Mouse (Mus musculus): ENCODE data around the gene Rfx4.

Gene Rfx4

DNA sequence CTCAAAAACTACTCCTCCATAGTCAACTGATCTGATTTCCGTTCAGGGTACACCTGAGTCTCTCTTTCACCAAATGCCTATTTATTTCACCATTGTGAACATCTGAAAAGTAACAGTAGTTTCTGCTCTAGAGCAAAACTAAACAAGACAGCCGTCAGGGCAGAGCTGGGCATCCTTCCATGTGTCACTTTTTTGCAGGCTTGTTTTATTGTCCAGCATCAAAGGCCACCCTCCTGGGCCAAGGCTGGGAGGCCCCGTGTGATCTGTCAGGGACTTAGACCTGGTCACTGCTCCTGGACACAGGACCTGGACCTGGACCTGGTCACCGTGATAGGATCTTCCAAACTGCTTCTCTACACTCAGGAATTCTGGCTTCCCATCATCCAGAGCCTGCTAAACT lies 116.1 kb downstream of the Rfx4 start:
- no peak for DNase-seq

DNA sequence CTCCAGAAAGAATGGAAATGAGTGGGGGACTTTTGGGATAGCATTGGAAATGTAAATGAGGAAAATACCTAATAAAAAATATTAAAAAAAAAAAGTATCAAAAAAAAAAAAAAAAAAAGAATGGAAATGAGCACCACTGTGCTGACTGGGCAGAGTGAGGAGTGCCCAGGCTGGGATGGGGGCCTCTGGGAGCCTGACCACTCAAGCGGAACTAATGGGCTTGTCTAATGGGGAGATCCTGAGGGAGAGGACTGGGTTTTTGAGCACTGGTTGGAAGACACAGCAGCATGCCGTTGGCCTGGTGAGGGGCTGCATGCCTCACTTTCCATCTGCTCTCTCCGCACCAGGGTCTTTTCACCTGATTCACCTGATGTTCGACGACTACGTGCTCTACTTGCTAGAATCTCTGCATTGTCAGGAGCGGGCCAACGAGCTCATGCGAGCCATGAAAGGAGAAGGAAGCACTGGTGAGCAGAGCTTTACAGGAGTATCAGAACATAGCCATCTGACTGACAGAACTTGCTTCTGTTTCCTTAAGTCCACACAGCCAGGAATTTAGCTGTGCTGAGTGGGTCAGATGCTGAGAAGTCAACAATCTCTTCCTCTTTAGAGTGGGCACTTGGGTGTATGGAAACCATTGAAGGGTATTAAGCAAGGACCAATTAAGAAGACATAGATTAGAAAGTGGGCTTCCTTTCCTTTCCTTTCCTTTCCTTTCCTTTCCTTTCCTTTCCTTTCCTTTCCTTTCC lies 124.1 kb downstream of the Rfx4 start:
- no peak for DNase-seq

DNA sequence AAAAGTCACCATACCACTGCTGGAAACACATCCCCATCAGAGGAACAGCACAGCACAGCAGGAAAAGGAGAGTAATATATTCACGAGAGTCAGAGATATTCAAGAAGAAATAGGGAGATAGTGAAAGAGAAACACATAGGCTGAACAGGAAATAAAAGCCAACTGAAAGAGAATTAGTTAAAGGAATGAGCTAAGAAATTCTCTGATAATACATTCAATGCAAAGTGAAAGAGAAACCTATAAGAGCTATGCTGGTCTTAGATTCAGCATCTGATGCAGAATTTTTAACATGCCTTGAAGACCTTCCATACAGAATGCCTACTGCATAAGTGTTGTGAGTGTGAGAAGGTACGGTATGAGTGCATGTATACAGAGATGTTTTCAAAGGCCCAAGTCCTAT lies 126.7 kb downstream of the Rfx4 start:
- DNase-seq, result no peak

DNA sequence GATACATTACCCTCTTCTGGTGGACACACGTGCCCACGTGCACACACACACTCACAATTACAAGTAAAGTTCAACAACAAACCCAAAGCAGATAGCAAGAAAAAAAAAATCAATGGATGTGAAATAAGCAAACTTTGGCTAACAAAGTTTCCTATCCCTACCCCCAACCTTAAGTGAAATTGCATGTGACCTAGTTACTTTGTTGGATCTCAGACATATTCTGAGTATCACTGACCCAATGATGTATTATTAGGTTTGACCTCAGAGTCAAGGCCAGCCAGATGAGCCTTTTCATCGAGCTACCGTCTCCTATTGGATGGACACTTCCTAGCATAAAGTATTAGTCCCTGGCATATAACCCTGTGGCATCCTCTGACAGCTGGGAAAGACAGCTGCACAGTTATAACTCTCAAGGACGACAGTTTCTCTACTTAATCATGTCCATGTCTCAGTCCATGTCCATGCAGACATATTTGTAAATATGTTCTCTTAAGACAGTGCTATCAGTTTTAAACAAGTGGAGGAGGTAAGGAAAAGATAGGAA lies 129.6 kb downstream of the Rfx4 start:
- DNase-seq, result no peak

DNA sequence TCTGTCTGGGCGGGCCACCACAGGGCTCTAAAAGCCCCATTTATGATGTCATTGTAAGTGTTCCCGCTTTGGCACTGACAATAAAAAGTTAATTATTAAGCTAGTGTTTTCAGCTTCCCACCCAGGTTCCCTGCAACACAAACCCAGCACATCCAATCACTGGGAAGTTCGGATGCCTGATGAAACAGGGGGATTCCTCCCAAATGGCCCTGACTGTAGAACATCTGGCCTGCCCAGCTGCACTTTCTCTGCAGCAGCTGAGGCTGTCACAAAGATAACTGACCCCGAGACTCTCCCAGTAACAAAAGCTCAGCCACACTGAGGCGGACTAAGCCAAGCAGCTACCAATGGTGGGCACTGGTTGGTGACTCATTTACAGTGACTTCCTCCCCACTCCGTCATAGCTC lies 130.4 kb downstream of the Rfx4 start:
- peak; percentile 64 for DNase-seq

DNA sequence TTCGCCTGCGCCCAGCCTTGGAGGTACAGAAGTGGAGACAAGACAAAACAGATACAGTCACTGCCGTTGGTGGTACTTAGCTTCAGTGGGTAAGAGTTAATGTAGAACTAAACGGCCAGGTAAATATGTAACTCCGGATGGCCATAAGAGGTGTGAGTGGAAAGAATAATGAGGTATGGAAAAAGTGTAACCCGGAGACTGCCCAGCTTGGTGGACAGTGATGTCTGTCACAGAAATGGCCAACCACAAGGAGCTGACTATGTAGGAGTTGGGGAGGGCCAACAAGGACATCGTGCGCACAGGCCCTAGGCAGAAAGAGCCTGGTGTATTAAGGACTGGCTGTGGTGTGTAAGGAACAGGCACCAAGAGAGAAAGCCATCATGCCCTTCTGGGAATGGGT lies 130.9 kb downstream of the Rfx4 start:
- DNase-seq, result peak; percentile 63

DNA sequence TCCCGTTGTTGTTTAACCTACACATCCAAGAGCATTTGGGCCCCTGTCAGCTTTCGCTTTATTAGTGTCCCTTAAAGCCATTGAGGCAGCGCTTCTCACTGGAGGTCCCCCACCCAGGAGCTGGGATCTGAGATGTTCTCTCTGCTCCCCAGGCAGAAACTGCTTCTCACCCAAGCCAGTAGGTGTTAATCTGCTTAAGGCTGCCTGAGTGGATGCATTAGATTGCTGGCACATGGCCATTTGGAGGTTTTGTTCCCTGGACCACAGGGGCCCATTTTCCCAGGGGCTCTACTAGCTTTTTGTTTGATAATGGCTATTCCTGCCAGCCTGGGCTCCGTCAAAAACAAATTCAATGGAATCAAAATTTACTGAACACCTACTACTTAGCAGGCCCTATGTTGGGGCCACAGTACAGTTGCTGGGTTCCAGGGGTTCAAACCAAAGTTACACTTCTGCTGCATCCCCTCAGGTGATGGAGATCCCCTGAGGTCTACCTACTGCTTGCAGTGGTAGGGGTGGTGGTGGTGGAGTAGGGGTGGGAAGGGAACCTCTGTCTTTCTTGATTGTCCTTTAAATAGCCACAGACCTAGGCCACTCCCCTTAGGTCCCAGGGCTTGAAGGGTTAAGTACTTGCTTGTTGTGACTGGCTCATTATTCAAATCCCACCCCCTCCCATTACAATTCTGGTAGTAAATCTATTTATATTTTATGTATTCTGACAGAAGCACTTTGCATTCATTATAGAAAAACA lies 133.4 kb downstream of the Rfx4 start:
- no peak for DNase-seq

DNA sequence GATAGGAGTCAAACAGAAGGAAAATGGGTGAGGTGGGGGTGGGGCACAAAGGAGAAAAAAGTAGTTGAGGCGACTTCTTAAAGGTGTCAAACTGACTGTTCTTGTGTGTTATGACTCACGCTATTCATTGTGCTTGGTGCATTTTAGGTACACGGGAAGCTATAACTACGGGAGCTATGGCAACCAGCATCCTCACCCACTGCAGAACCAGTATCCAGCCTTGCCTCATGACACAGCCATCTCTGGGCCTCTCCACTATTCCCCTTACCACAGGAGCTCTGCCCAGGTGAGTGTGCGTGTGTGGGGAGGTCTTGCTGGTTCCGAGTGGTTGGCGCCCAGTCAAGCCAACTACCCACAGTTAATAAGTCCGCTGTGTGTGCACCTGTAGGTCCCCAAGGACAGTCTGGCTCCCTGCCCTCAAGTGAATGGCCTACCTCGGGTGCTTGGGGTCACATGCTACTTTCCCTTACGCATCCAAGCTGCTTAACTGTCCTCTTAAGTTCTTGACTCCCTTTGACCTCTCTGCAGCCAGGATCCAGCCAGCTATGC lies 140.0 kb downstream of the Rfx4 start:
- no peak for DNase-seq

DNA sequence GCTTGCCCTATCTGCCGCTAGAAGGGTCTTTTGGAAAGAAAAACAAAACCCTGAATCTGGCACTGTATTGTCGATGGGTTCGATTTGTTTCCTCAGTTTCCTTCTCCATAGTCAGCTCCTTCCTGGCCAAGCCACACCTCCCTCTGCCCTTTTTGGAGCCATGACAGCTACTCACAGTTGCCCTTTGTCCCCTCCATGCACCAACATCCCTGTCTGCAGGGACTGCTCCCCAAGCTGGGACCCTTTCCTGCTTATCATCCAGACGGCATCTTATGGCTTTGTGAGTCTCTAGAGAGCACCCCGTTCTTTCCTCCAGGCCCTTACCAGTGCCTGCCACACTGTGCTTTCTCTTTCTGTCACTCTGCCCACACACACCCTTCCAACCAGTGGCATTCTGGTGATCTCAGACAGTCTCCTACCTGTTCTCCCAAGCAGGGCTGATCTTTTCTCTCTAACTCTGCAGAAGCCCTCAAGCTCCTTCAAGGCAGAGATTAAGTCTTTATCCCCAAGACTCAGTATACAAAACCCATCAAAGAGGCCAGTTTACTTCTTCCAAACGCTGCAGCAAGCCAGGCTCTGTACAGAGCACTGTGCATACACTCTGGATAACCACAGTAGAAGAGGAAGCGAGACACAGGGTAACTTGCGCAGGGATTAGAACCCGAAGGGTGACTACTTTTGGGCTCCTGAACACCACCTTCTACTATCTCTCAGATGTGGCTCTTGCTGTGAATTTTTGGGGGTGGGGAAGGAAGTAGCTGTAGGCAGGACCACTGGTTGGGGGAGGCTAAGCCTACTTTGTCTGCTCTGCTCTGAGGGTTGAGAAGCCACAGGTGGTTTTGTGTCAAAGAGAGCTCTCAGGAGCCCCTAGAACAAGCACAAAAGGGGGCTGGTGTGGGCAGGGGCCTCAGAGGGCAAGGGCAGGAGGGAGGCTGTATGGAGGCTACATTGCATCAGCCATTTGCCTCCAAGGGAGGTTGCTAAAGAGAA lies 141.4 kb downstream of the Rfx4 start:
- no peak for DNase-seq

DNA sequence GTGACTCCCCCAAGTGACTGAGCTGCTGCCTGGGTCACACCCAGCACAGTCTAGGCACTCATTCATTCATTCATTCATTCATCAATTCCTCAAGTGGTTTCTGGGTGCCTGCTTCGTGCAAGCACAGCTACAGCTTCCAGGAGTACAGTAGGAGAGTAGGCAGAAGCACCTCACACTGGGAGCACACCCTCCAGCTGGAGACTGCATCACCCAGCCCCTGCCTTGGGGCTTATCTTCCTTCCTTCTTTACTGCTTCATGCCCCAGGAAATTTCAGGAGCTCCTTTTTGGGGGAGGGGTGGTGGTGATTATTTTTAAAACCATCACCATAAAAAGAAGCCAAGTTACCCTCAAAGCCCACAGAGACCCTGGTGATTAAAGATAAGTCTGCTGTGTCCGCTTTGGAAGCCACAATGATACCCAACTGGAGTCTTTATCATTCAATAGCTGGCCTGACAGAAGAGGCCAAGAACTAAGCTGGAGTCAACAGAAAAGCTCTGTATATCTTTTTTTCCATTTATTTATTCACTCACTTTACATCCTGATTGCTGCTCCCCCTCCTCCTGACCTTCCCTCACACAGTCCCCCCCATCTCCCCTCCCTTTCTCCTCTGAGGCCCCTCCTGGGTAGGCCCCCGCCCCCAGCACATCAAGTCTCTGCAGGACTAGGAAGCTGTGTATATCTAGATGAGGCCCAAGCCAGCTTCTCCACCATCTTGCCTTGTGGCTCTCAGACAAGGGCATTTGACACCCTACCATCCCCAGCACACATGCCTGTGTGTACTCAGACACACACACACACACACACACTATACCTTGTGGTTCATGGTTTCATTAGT lies 142.5 kb downstream of the Rfx4 start:
- DNase-seq, result no peak

DNA sequence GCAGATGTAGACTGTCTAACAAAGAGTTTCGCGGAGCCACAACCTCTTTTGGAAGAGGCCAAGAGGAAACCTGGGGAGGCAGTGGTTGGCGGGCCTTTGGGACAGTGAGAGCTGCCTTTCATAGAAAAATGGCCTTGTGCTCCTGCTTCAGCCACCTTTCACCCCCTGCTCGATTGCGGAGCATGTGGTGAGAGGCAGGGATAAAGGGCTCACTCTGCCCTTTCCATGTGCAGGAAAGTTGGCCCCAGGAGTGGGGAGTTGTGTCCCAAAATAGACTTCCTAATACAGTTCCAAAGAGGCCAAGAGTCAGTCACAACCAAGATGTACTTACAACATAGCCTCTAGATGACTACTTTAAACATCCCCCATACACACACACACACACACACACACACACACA lies 145.8 kb downstream of the Rfx4 start:
- no peak for DNase-seq

DNA sequence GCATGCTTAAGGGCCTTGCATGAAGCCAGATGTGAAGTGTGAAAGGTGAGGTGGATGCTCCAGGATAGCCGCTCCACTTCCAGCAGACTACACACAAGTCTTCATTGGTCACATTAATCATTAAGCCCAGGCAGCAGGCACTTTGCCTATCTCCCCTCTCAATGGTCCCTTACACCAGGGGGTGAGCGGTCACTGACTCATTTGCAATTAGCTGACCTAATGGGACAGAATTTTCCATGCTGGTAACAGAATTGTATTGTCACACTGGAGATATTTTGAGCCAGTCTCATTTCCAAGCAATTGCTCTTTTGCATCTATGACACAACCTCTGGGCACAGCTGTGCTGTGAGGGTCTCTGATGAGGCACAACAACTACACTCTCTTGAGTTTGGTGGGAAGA lies 146.4 kb downstream of the Rfx4 start:
- DNase-seq, result no peak

DNA sequence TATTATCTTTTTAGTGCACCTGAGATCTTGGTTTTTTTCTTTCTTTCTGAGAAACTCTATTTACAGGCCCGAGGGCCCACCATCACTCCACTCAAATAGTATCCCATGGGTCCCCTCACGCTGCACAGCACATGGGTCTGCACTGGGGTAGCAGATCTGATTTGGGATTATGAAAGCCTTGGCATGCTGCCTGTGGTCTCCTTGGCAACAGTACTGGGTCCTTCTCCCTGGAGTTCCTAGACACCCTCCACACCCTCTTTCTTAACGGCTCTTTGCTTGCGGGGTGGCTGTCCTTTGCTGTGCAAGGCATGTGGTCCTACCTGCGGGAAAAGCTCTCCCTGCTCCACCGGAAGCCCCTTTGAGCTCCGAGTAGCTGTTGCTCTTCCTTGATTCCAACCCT lies 147.4 kb downstream of the Rfx4 start:
- DNase-seq, result peak; percentile 40

DNA sequence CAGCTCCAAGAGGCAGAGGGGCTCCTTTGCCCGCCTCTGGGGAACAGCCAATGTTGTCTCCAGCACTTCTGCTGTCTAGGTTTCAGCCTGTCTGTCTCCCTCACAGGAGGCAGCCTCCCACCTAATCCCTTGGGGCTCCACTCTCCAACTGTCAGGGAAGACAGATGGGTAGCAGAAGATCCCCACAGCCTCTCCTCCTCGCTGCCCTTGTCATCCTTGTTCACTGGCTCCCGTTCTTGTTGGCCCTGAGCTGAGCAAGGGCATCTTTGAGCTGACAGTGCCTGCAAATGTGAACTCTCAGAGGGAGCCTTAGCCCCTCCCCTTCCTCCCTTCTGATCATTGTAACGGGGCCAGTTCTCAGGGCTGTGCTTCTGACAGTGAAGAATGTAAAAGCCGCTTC lies 147.9 kb downstream of the Rfx4 start:
- peak; percentile 26 for DNase-seq

DNA sequence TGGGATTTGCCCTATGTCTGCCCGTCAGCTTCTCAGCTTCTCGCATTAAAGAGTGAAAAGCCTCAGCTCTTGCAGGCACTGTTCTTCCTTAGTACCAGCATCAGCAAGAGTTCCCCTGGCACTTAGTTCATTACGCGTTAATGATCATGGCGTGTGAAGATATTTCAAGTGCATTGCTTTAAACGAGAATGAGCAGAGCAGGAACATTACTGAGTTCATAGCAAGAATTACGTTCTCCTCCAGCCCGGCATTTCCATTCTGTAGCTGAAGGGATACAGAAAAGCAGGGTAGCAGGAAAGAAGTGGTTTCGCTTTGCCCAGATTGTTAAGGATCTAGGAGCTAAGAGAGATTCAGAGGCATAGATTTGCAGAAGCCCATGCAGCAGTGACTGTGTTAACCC lies 151.0 kb downstream of the Rfx4 start:
- DNase-seq, result no peak

DNA sequence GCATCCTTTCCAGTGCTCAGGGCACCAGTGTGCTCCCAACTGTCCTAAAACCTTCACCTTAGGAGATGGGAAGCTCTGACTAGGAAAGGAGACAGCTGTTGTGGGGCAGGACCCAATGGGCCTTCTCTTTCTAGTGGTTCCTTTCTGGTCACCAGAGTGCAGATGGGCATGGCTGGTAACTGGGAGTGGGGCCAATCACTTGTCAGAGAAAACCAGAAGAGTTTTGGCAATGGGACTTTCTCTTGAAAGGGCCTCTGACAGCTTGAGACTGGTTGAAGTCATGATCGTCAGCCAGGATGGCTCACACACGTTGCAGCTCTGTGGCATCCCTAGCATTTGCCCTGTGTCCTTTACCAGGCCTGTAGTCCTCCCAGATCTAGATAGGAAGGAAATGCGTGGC lies 152.1 kb downstream of the Rfx4 start:
- no peak for DNase-seq

DNA sequence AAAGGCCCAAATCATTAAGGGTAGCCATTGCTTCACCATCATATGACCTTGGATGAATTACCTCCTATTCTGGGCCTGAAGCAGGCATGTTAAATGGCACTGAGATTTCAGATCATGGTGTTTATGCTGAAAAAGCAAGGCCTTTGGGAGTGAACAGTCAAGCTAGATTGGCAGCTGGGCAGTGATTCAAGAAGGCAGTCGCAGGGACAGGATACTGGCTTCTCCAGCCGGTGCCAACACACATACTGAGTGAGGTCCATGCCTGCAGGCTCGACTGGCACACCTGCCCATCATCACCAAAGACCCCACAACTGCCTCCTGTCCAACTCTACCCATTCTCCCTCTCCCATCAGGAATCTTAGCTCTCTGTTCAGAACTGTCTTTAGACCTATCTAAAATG lies 152.6 kb downstream of the Rfx4 start:
- DNase-seq, result no peak

DNA sequence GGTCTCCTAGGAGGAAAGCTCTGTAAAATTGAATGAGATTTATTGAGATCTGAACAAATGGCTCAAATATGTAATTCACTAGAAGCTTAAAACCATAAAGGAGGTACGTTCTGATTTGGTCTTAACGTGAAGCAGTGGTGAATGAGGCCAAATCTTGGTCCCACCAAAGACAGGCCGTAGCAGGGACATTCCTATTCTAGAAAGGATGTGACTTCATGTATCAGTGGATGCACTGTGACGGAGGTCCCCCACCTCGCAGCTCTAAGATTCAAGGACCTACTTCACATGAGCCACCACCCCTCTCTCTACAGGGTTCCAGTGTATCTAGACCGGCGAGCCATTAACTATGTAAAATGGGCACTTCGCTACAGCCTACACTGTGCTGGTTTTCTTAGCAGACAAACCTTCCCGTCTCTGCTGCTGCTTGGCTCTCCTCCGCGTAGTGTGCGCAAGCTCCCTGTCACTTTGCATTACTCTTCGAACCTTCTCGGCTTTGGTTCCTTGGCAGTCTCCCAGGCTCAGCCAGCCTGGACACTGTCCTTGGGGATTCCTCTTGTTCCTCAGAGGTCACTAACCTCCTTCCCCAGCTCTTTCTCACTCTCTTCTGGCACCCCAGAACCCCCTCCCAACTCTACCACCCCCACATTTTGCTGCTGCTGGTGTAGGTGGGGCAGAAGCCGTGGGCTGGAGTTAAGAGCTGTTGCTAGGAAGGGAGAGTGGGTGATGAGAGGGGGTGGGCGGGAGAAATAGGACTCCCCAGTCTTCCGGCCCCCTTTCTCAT lies 153.3 kb downstream of the Rfx4 start:
- no peak for DNase-seq

DNA sequence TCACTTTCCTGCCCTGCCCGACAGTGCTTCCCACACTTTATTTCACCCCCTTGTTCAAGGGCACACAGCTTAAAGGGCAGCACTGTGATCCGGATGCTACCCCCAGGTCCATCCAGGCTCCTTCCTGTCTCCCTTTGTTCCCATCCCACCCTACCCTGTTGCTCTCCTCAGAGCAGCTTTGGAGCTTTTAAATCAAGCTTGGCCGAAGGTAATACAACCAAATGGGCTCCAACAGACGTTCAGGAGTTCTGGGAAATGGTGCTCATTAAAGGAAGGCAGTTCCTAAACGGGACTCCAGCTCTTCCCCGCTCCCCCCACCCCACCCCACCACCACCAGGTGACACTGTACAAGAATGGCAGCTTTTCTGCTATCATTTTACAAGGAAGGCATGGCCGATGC lies 154.3 kb downstream of the Rfx4 start:
- DNase-seq, result no peak

DNA sequence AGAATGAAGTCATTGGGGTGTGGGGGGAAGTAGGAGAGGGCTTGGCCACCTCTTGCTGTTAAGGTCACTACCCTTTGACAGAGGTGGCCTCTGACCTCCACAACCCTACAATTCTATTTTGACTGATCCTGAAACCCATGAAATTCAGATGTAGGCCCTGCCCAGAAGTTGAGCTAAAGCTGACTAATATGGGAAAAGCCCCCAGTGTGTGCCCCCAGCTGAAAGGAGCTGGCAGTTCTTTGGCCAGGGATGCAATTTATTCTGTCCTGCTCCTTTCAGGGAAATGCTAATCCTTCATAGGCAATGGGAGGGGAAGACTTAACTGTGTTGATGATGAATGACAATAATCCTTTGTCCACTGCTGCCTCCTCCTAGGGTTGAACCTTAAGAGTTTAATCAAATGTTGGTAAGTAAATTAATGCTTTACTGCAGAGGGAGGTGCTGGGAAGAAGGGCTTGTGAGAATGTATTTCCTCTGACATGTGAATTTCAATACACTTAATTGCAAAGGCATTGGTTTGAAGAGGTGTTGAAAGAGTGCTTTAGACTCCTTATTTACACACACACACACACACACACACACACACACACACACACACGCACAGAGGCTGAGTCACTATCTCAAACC lies 155.0 kb downstream of the Rfx4 start:
- DNase-seq, result no peak

DNA sequence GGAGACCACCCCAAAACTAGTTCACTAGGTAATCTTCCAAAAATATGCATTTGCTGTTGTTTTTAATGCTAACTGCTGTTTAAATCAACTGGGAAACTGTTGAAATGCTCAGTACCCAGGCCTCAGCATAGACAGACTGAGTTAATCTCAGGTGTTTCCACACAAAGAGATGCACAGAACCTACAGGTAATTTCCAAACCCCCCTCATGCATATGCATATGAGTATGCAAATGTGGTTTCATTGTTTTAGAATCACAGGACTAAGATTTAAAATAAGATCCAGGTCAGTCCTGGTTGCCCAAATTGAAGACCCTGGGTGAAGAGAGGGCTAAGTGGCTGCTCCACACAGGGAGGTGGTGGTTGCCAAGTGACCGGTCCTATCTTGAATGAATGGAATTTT lies 157.3 kb downstream of the Rfx4 start:
- no peak for DNase-seq
